Mouse (Mus musculus): Measurements from ENCODE around the gene Tmem189. TPM values are rescaled to one million over a fixed set of nuclear protein-coding genes. Genes with fewer than 3 reads are reported as not detected.
A peak's percentile ranks its signal among the peaks of the same experiment; 100 is the strongest.
"Not testable (repeated sequence)": the region's sequence is repeated elsewhere in the genome, so short reads cannot be mapped to it uniquely, and the experiment has no call there.

Tmem189 gene
- polyA plus RNA-seq, 1 experiment from 2014 or later = 33.4 TPM

GRCm38 (mm10) chr2:167656629-167657478 is 32.8 kb downstream of the Tmem189 start:
- Histone ChIP-seq H3K27ac (no peak overlapping the region), H3K4me1 (peaks cover 25% of the 10 kb centered on the region), H3K4me2 (no peak overlapping the region), H3K9ac (no peak overlapping the region), H3K9me3 (no peaks in the 10 kb centered on the region), H3K27me3 (replicated peaks) (no peaks in the 10 kb centered on the region), H3K4me3 (no peak overlapping the region), H3K36me3 (replicated peaks) (no peaks in the 10 kb centered on the region; the same call in 1 of the 2 replicates)
- WGBS = 86% methylated on average over 16 of the region's 16 CpGs
- ATAC-seq (replicated peaks) = no peak

- no peaks in the 10 kb centered on the region for H3K9me3 ChIP-seq
- ATAC-seq (replicated peaks) = no peak
These were observed 34.6 kb downstream of the Tmem189 start for GRCm38 (mm10) chr2:167654911-167655600.

GRCm38 (mm10) chr2:167652694-167653093 is 36.9 kb downstream of the Tmem189 start:
- 85% methylated on average over 7 of the region's 7 CpGs for WGBS
- no peaks in the 10 kb centered on the region for H3K27me3 ChIP-seq (replicated peaks)
- H3K4me2 ChIP-seq = no peak overlapping the region
- peaks cover 4% of the 10 kb centered on the region; the same call in 1 of the 2 replicates for H3K4me1 ChIP-seq
- no peak overlapping the region for H3K4me3 ChIP-seq
- H3K9ac ChIP-seq = no peak overlapping the region
- H3K27ac ChIP-seq = no peak overlapping the region
- H3K36me3 ChIP-seq (replicated peaks) = no peaks in the 10 kb centered on the region; the same call in 1 of the 2 replicates
- ATAC-seq (replicated peaks) = no peak
- H3K9me3 ChIP-seq = no peaks in the 10 kb centered on the region

More at GRCm38 (mm10) chr2:167654911-167655600, 34.6 kb downstream of the Tmem189 start:
- no peak overlapping the region for H3K4me2 ChIP-seq
- 87% methylated on average over 10 of the region's 10 CpGs for WGBS
- no peak overlapping the region for H3K27ac ChIP-seq
- H3K36me3 ChIP-seq (replicated peaks) = no peaks in the 10 kb centered on the region; the same call in 1 of the 2 replicates
- H3K27me3 ChIP-seq (replicated peaks) = no peaks in the 10 kb centered on the region
- no peak overlapping the region for H3K9ac ChIP-seq
- H3K4me3 ChIP-seq = no peak overlapping the region
- peaks cover 14% of the 10 kb centered on the region for H3K4me1 ChIP-seq

- H3K4me2 ChIP-seq = no peak overlapping the region
- no peaks in the 10 kb centered on the region; the same call in 1 of the 2 replicates for H3K36me3 ChIP-seq (replicated peaks)
- ATAC-seq (replicated peaks) = no peak
- H3K27me3 ChIP-seq (replicated peaks) = no peaks in the 10 kb centered on the region
- no peak overlapping the region for H3K27ac ChIP-seq
- H3K4me1 ChIP-seq = no peaks in the 10 kb centered on the region; the same call in 1 of the 2 replicates
- WGBS = 84% methylated on average over 9 of the region's 9 CpGs
- no peaks in the 10 kb centered on the region for H3K9me3 ChIP-seq
- no peak overlapping the region for H3K4me3 ChIP-seq
- H3K9ac ChIP-seq = no peak overlapping the region
These were observed 38.0 kb downstream of the Tmem189 start for GRCm38 (mm10) chr2:167651622-167652021.

GRCm38 (mm10) chr2:167649290-167650032 is 40.2 kb downstream of the Tmem189 start:
- no peak overlapping the region for H3K4me3 ChIP-seq
- no peak overlapping the region for H3K9ac ChIP-seq
- H3K36me3 ChIP-seq (replicated peaks) = peaks cover 2% of the 10 kb centered on the region; the same call in 1 of the 2 replicates
- no peaks in the 10 kb centered on the region for H3K27me3 ChIP-seq (replicated peaks)
- H3K9me3 ChIP-seq = no peaks in the 10 kb centered on the region
- H3K4me1 ChIP-seq = no peaks in the 10 kb centered on the region
- H3K4me2 ChIP-seq = no peak overlapping the region
- H3K27ac ChIP-seq = no peak overlapping the region
- WGBS = 90% methylated on average over 12 of the region's 12 CpGs
- no peak for ATAC-seq (replicated peaks)

- Histone ChIP-seq H3K4me1 (no peaks in the 10 kb centered on the region), H3K36me3 (replicated peaks) (peaks cover 4% of the 10 kb centered on the region; the same call in 1 of the 2 replicates), H3K4me3 (no peak overlapping the region), H3K27ac (no peak overlapping the region), H3K27me3 (replicated peaks) (no peaks in the 10 kb centered on the region), H3K4me2 (no peak overlapping the region), H3K9ac (no peak overlapping the region), H3K9me3 (no peaks in the 10 kb centered on the region)
- no peak for ATAC-seq (replicated peaks)
- WGBS = 85% methylated on average over 4 of the region's 4 CpGs
These were observed 43.2 kb downstream of the Tmem189 start for GRCm38 (mm10) chr2:167646411-167646810.

- WGBS = 91% methylated on average over 13 of the region's 13 CpGs
- not testable (repeated sequence) for ATAC-seq (replicated peaks); H3K9me3 ChIP-seq; H3K4me2 ChIP-seq; H3K27ac ChIP-seq; H3K4me3 ChIP-seq; H3K4me1 ChIP-seq; H3K36me3 ChIP-seq (replicated peaks); H3K9ac ChIP-seq; H3K27me3 ChIP-seq (replicated peaks)
These were observed 46.1 kb downstream of the Tmem189 start for GRCm38 (mm10) chr2:167643356-167644052.

GRCm38 (mm10) chr2:167642164-167642563 is 47.5 kb downstream of the Tmem189 start:
- 0 out of 2 replicates have a peak, but pooled peaks cover 4% of the 10 kb centered on the region for H3K36me3 ChIP-seq (replicated peaks)
- no peak overlapping the region for H3K9ac ChIP-seq
- ATAC-seq (replicated peaks) = no peak
- H3K4me1 ChIP-seq = no peaks in the 10 kb centered on the region
- H3K4me2 ChIP-seq = no peak overlapping the region
- WGBS = 89% methylated on average over 6 of the region's 6 CpGs
- H3K27me3 ChIP-seq (replicated peaks) = no peaks in the 10 kb centered on the region
- no peak overlapping the region for H3K27ac ChIP-seq
- H3K9me3 ChIP-seq = no peaks in the 10 kb centered on the region
- no peak overlapping the region for H3K4me3 ChIP-seq

GRCm38 (mm10) chr2:167641337-167641736 is 48.3 kb downstream of the Tmem189 start:
- H3K9ac ChIP-seq = no peak overlapping the region
- H3K27me3 ChIP-seq (replicated peaks) = no peaks in the 10 kb centered on the region
- H3K36me3 ChIP-seq (replicated peaks) = 0 out of 2 replicates have a peak, but pooled peaks cover 4% of the 10 kb centered on the region
- no peaks in the 10 kb centered on the region for H3K9me3 ChIP-seq
- ATAC-seq (replicated peaks) = no peak
- 47% methylated on average over 8 of the region's 8 CpGs for WGBS
- H3K4me3 ChIP-seq = no peak overlapping the region
- H3K27ac ChIP-seq = no peak overlapping the region
- H3K4me1 ChIP-seq = no peaks in the 10 kb centered on the region
- H3K4me2 ChIP-seq = no peak overlapping the region

GRCm38 (mm10) chr2:167640279-167640678 is 49.3 kb downstream of the Tmem189 start:
- Histone ChIP-seq H3K27ac (no peak overlapping the region), H3K4me1 (no peaks in the 10 kb centered on the region), H3K27me3 (replicated peaks) (no peaks in the 10 kb centered on the region), H3K4me3 (no peak overlapping the region), H3K9ac (no peak overlapping the region), H3K9me3 (no peaks in the 10 kb centered on the region), H3K36me3 (replicated peaks) (0 out of 2 replicates have a peak, but pooled peaks cover 4% of the 10 kb centered on the region), H3K4me2 (no peak overlapping the region)
- 84% methylated on average over 3 of the region's 3 CpGs for WGBS
- ATAC-seq (replicated peaks) = no peak

GRCm38 (mm10) chr2:167634865-167635512 is 54.6 kb downstream of the Tmem189 start:
- no peaks in the 10 kb centered on the region for H3K9me3 ChIP-seq
- WGBS = 81% methylated on average over 7 of the region's 7 CpGs
- H3K27me3 ChIP-seq (replicated peaks) = no peaks in the 10 kb centered on the region
- H3K4me1 ChIP-seq = peaks cover 30% of the 10 kb centered on the region
- ATAC-seq (replicated peaks) = no peak
- no peaks in the 10 kb centered on the region for H3K36me3 ChIP-seq (replicated peaks)
- H3K9ac ChIP-seq = peak overlapping the region; percentile 11; the same call in 1 of the 2 replicates
- peak overlapping the region; percentile 58 for H3K4me2 ChIP-seq
- no peak overlapping the region for H3K27ac ChIP-seq
- H3K4me3 ChIP-seq = peak overlapping the region; percentile 27
